Mouse (Mus musculus): ENCODE measurements around the gene Baiap2l1.

DNA sequence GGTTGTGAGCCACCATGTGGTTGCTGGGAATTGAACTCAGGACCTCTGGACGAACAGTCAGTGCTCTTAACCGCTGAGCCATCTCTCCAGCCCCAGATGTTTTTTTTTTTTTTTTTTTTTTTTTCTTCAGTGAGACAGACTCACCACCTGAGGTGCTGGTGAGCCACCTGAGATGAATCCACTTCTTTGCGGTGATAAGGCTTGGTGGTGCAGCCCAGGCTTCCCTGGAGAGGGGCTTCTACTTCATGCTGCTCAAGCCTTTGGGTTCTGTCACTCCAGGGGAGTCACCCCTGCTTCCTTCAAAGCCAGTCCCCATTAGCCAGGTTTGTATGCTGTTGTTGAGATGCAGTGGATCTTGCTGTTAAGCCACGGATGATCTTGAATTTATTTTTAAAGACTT is 104.7 kb downstream of the Baiap2l1 start:
- no peak for TF ChIP-seq CTCF (IDR thresholded peaks at IDR 0.05; ENCODE audit: low read depth)
- TF ChIP-seq EP300 (IDR thresholded peaks at IDR 0.05; ENCODE audit: low read depth), result no peak

Data from heart, postnatal 0 days (tissue).